Mouse (Mus musculus) retina, embryonic 14.5 days (tissue): ENCODE data around the gene Defb45.

Experiments used
- DNase-seq: peaks from one replicate; pipeline ENCODE4 v3.0.0-alpha.2; 2015; ENCODE audit warnings: low spot score

The Defb45 gene

GRCm38 (mm10) chr2:152607746-152608145, 8.5 kb upstream of the Defb45 start:
- no peak for DNase-seq

- DNase-seq = peak; percentile 67
Observed at GRCm38 (mm10) chr2:152604057-152604456, 4.9 kb upstream of the Defb45 start, which contains the start of gene Defb36. TSS of gene Defb36 (plus strand) at chr2:152604327.

- DNase-seq = no peak
Observed at GRCm38 (mm10) chr2:152601275-152601960, 2.2 kb upstream of the Defb45 start.

- DNase-seq = no peak
Observed at GRCm38 (mm10) chr2:152600076-152600475, 877 bp upstream of the Defb45 start.

- no peak for DNase-seq
Observed at GRCm38 (mm10) chr2:152589021-152589420, 10.2 kb downstream of the Defb45 start.

- no peak for DNase-seq
Observed at GRCm38 (mm10) chr2:152588450-152588849, 10.7 kb downstream of the Defb45 start.

GRCm38 (mm10) chr2:152586926-152587560, 12.2 kb downstream of the Defb45 start:
- DNase-seq = peak; percentile 52

GRCm38 (mm10) chr2:152580612-152581011, 18.6 kb downstream of the Defb45 start:
- no peak for DNase-seq

GRCm38 (mm10) chr2:152580107-152580506, 19.1 kb downstream of the Defb45 start, which contains the start of gene Defb19:
TSS of gene Defb19 (minus strand) at chr2:152580312.
- no peak for DNase-seq

- no peak for DNase-seq
Observed at GRCm38 (mm10) chr2:152573484-152573883, 25.7 kb downstream of the Defb45 start.

GRCm38 (mm10) chr2:152572114-152572794, 26.9 kb downstream of the Defb45 start, which contains the start of gene Defb21:
TSS of gene Defb21 (plus strand) at chr2:152572744.
- peak; percentile 18 for DNase-seq

- DNase-seq = no peak
Observed at GRCm38 (mm10) chr2:152570313-152570712, 28.9 kb downstream of the Defb45 start.

- no peak for DNase-seq
Observed at GRCm38 (mm10) chr2:152569881-152570280, 29.3 kb downstream of the Defb45 start.

GRCm38 (mm10) chr2:152569038-152569437, 30.2 kb downstream of the Defb45 start, which contains the start of gene Gm17416:
TSS of gene Gm17416 (plus strand) at chr2:152569338.
- no peak for DNase-seq

- DNase-seq = no peak
Observed at GRCm38 (mm10) chr2:152556655-152557054, 42.5 kb downstream of the Defb45 start.

- peak; percentile 86 for DNase-seq
Observed at GRCm38 (mm10) chr2:152553774-152554423, 45.3 kb downstream of the Defb45 start.

- no peak for DNase-seq
Observed at GRCm38 (mm10) chr2:152548124-152548523, 51.1 kb downstream of the Defb45 start.

GRCm38 (mm10) chr2:152544691-152545090, 54.5 kb downstream of the Defb45 start:
- peak; percentile 70 for DNase-seq

GRCm38 (mm10) chr2:152543478-152543877, 55.7 kb downstream of the Defb45 start:
- no peak for DNase-seq
